Mouse (Mus musculus) small intestine, adult 2 months (tissue): ENCODE results near the gene Mastl. TPM values are rescaled to one million over a fixed set of nuclear protein-coding genes. Genes with fewer than 3 reads are reported as not detected.

Experiments used
- H3K27ac ChIP-seq: fragments of 200-500 bp; 2 replicates; pipeline ENCODE4 v1.5.1; 2012; ENCODE audit warnings: low read depth, low read length, control low read depth, inconsistent platforms; ENCODE audit not compliant: insufficient read depth
- H3K27me3 ChIP-seq: fragments of 200-500 bp; 2 replicates; pipeline ENCODE4 v1.6.1; 2012; ENCODE audit warnings: mild to moderate bottlenecking, moderate library complexity, low read length, inconsistent platforms; ENCODE audit not compliant: control insufficient read depth, insufficient read depth
- H3K36me3 ChIP-seq: fragments of 200-500 bp; 2 replicates; pipeline ENCODE4 v1.6.1; 2012; ENCODE audit warnings: mild to moderate bottlenecking, low read length, control low read depth, inconsistent platforms; ENCODE audit not compliant: control insufficient read depth, insufficient read depth
- H3K4me1 ChIP-seq: fragments of 200-500 bp; 2 replicates; pipeline ENCODE4 v1.6.1; 2012; ENCODE audit warnings: low read length, inconsistent platforms, mixed read lengths; ENCODE audit not compliant: control insufficient read depth, insufficient read depth, insufficient read length
- H3K4me3 ChIP-seq: fragments of 200-500 bp; 2 replicates; pipeline ENCODE4 v1.5.1; 2012; ENCODE audit warnings: low read depth, mild to moderate bottlenecking, control low read depth, inconsistent platforms, low read length, moderate library complexity
- CTCF ChIP-seq: fragments of 200-500 bp; IDR thresholded peaks from 2 replicates; pipeline ENCODE4 v1.5.1; 2012; ENCODE audit warnings: low read depth, mild to moderate bottlenecking, control low read depth, inconsistent platforms, low read length, moderate library complexity, mixed read lengths; ENCODE audit not compliant: insufficient replicate concordance, insufficient read length; ENCODE audit errors: extremely low read depth
- POLR2A ChIP-seq: fragments of 200-500 bp; IDR thresholded peaks from 2 replicates; pipeline ENCODE4 v1.6.1; 2012; ENCODE audit warnings: low read depth, mild to moderate bottlenecking, control low read depth, inconsistent platforms, low read length, moderate library complexity
- WGBS: fragments of 180-500 bp; shearing (Covaris S2); methylation state at CpG from one replicate; pipeline ENCODE4 v1.1.7; 2018; 5-methylcytosine and 5-hydroxymethylcytosine counted together
- polyA plus RNA-seq: library from polyadenylated mRNA; depleted of rRNA; stranded (reverse); fragments of >200 nt; gene quantifications from 2 replicates; pipeline ENCODE4 v1.2.3, GENCODE M21; 2012

The Mastl gene
- polyA plus RNA-seq, 1 experiment, result 0.37 TPM

GRCm38 (mm10) chr2:23077693-23078092 is 78.1 kb downstream of the Mastl start:
- 90% methylated on average over 5 of the region's 5 CpGs for WGBS
- H3K27ac ChIP-seq, result no peak overlapping the region
- H3K27me3 ChIP-seq, result no peaks in the 10 kb centered on the region
- no peak for TF ChIP-seq CTCF
- TF ChIP-seq POLR2A, result no peak
- H3K4me1 ChIP-seq, result no peaks in the 10 kb centered on the region
- H3K36me3 ChIP-seq, result peaks cover 26% of the 10 kb centered on the region
- no peak overlapping the region for H3K4me3 ChIP-seq

DNA sequence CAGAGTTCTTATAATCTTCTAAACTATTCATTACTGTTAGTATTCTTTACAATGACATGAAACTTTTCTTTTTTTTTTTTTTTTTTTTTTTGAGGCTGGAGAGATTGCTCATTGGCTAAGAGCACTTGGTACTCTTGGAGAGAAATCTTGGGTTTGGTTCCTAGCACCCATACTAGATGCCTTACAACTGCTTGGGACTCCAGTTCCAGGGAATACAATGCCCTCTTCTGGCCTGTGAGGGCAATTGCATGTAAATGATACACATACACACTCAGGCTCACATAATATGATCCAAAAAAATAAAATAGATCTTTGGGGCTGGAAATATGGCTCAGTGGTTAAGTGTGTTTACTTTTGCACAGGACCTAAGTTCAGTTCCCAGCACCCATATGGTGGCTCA is 79.0 kb downstream of the Mastl start:
- H3K27ac ChIP-seq, result no peak overlapping the region
- H3K36me3 ChIP-seq, result peaks cover 24% of the 10 kb centered on the region
- no peaks in the 10 kb centered on the region for H3K4me1 ChIP-seq
- H3K27me3 ChIP-seq, result no peaks in the 10 kb centered on the region
- no peak overlapping the region for H3K4me3 ChIP-seq
- TF ChIP-seq POLR2A (no peak), CTCF (no peak)

- no peak for TF ChIP-seq POLR2A
- TF ChIP-seq CTCF, result no peak
- no peak overlapping the region for H3K27ac ChIP-seq
- no peaks in the 10 kb centered on the region for H3K27me3 ChIP-seq
Measured at GRCm38 (mm10) chr2:23075846-23076245, 80.0 kb downstream of the Mastl start.

DNA sequence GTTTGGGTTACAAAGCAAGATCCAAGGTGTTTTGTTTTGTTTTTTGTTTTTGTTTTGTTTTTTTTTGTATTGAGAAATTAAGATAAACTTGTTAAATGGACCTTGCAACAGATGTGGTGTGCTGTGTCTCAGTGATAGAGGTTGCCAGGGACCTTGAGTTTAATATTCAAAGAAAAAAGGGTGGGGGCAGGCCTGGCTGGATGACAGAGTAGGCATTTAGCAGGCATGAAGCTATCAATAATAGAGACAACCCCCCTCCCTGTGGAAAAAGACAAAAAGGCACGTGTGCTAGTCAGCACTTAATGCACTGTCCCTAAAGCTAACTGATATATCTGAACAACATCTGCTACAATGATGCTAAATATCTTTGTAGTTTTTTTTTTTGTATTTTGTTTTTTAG is 84.4 kb downstream of the Mastl start:
- no peaks in the 10 kb centered on the region for H3K27me3 ChIP-seq
- 68% methylated on average over 1 of the region's 1 CpGs for WGBS
- H3K4me3 ChIP-seq, result no peak overlapping the region
- TF ChIP-seq CTCF, result no peak
- TF ChIP-seq POLR2A, result no peak
- H3K27ac ChIP-seq, result no peak overlapping the region
- H3K4me1 ChIP-seq, result no peaks in the 10 kb centered on the region
- H3K36me3 ChIP-seq, result peaks cover 5% of the 10 kb centered on the region

More at GRCm38 (mm10) chr2:23075846-23076245, 80.0 kb downstream of the Mastl start:
- Histone ChIP-seq H3K4me3 (no peak overlapping the region), H3K36me3 (peaks cover 23% of the 10 kb centered on the region), H3K4me1 (no peaks in the 10 kb centered on the region)

DNA sequence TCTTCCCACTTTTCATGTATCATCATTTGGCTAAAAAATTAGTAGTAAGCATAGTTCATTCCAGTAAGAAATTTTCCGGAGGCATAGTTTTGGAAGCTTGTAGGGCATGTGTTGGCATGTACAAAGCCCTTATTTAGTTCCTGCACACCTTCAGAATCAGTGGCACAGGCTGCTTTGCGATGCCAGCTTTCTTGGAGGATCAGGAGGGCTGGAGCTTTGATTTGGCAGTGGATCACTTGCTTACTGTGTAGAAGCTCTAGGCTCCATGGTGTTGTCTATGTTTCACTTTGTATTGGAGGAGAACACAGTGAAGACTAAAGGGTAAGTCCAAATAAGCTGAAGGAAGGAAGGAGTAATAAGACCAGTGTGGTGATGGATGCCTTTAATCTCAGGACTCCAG is 85.3 kb downstream of the Mastl start:
- no peak overlapping the region for H3K27ac ChIP-seq
- no peak overlapping the region for H3K4me3 ChIP-seq
- WGBS, result 88% methylated on average over 2 of the region's 2 CpGs
- H3K27me3 ChIP-seq, result no peaks in the 10 kb centered on the region
- H3K36me3 ChIP-seq, result peaks cover 2% of the 10 kb centered on the region
- no peaks in the 10 kb centered on the region for H3K4me1 ChIP-seq
- TF ChIP-seq POLR2A, result no peak

DNA sequence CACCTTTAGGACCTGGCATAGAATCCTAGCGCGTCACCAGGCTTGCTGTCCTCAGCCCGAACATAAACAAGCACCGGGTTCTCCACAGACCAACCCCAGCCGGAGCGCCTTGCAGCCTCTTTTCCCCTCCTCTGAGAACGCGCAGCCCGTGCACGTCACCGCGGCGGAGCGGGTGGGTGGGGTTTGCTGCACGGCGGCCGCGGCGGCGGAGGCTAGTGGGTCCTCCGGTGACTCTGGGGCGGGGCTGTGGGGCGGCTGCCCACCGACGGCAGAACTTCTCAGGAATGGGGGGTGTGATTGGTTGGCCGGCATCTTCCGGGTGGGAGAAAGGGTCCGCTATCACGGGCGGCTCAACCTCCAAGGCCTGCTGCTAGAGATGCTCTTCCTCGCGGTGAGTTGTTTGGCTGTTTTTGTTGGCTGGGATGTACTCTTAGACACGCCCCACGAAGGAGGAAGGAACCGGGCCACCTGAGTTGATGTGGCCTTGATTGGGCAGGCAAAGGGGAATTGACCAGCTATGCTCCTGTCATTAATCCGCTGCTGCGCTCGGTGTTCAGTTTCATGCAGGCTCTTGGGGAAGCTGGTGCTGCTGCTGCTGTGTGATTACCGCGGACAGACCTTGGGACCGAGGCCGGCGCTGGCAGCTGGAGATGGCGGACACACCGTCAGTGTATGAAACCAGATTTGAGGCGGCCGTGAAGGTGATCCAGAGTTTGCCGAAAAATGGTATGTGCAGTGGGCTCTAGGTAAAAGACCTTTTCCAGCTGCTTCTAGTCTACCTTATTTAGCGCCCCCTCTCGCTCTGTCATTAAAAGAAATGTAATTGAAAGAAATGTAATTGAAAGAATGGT is 86.7 kb downstream of the Mastl start:
- TF ChIP-seq CTCF (peak; percentile 38; the same call in 1 of the 2 replicates), POLR2A (peak; percentile 92)
- Histone ChIP-seq H3K27ac (peak overlapping the region; percentile 97), H3K4me1 (no peaks in the 10 kb centered on the region), H3K27me3 (no peaks in the 10 kb centered on the region), H3K4me3 (peak overlapping the region; percentile 78), H3K36me3 (no peaks in the 10 kb centered on the region; the same call in 1 of the 2 replicates)
- WGBS, result 1% methylated on average over 50 of the region's 50 CpGs

GRCm38 (mm10) chr2:23068370-23068737 is 87.5 kb downstream of the Mastl start:
- Histone ChIP-seq H3K36me3 (no peaks in the 10 kb centered on the region), H3K27me3 (no peaks in the 10 kb centered on the region), H3K27ac (peak overlapping the region; percentile 97), H3K4me1 (no peaks in the 10 kb centered on the region), H3K4me3 (peak overlapping the region; percentile 78)
- under 1% methylated on average over 21 of the region's 21 CpGs for WGBS
- no peak for TF ChIP-seq CTCF
- TF ChIP-seq POLR2A, result no peak
